Mouse (Mus musculus) left cerebral cortex, postnatal 10 days (tissue): ENCODE measurements around the gene Shisa5. TPM values are rescaled to one million over a fixed set of nuclear protein-coding genes. Genes with fewer than 3 reads are reported as not detected.
A peak's percentile ranks its signal among the peaks of the same experiment; 100 is the strongest.

Source experiments
- DNase-seq, 2 experiments: peaks; one replicate each; pipeline ENCODE4 v3.0.0; 2021 to 2022; ENCODE audit warnings: low spot score in 2 of 2, mixed read lengths in 1 of 2; ENCODE audit errors: extremely low spot score in 1 of 2
- intact Hi-C: fragments of 180-260 bp; cut with DNase I; formaldehyde crosslinking; loops from one replicate; pipeline ENCODE4 v1.15.1; 2025
- total RNA-seq, 2 experiments: library from RNA; stranded (reverse); gene quantifications; 2 replicates each; pipeline ENCODE4 v1.2.3; 2021

Gene Shisa5
- total RNA-seq, 2 experiments from 2014 or later = 46.2 to 56.7 TPM

DNA sequence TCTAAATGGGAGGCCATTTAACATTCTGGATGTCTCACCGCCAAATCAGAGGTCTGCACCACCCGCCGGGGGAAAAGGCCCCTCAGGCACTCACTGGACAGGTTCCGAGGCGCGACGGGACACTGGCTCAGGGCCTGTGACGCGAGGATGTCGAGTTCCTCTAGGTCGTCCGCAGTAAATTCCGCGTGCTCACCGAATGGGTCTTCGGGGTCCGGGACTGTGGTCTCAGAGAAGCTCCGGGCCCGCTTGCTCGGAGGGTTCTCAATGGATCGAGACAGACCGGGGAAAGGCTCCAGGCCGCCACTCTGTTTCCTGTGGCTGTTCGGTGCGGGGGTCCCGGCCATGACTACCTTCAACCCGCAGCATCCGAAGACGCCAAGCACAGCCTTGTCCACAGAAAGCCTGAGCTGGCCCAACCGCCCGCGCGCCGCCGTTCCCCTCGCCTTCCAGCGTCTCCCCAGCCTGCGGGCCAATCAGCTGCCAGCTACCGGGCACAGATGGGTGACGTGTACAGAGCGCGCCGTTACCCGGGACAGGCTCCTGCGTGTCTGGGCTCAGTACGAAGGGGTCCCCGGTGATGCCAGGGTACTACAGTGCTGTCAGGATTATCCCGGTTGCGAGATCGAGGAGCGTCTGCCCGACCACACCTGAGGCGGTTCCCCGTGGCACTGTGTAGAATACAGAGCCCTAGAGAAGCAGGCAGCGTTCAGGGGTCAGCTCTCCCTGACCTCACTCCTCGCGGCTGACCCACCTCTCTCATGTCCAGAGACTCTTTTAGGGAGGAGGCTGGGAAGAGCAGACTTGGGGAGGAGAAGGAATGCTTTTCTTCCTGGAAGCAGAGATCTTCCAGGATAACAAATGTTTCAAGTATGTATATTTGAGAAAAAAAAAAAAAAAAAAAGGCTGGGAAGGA is 35.6 kb downstream of the Shisa5 start, which contains the start of gene Atrip:
Atrip (minus strand) TSS at position 464 of the 913 bp plus-strand sequence.
- peak; percentile 94 to 95 for DNase-seq
- intact Hi-C loops = no loop called here

DNA sequence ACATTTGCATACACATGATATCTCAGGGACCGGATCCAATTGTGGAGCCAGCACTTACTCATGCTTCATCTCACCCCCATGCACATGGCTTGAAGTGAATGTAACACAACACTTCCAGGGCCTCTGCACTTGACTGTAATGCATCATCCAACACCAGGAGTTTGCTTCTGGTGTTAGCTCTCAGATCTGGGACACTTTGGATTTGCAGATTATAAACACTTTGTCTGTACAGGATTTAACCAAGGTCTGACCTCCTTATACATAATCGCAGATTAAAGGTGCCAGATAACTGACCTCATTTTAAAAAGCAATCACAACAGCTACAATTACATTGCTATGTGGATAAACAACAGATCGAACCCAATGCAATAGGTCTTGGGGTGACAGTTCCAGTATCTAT is 42.2 kb downstream of the Shisa5 start:
- intact Hi-C loops = no loop called here

DNA sequence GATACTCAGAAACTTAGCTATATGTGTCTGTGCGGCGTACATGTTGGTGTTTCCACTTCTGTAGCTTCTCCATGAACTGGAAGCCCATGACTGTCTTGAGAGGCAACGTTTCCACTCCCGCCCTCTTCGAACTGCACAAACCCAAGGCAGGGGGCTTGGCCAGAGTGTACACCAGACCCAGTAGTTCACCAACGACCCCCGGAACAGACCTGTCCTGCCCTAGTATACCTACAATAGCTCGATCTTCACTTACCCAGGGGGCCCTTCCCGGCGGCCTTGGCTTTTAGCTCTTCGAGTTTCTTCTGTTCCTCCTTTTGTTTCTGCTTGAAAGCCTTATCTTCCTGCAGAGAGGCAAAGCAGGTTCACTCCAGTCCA is 43.4 kb downstream of the Shisa5 start:
- DNase-seq = no peak
- intact Hi-C loops = no loop called here

More for the DNA sequence above, 42.2 kb downstream of the Shisa5 start:
- no peak for DNase-seq

DNA sequence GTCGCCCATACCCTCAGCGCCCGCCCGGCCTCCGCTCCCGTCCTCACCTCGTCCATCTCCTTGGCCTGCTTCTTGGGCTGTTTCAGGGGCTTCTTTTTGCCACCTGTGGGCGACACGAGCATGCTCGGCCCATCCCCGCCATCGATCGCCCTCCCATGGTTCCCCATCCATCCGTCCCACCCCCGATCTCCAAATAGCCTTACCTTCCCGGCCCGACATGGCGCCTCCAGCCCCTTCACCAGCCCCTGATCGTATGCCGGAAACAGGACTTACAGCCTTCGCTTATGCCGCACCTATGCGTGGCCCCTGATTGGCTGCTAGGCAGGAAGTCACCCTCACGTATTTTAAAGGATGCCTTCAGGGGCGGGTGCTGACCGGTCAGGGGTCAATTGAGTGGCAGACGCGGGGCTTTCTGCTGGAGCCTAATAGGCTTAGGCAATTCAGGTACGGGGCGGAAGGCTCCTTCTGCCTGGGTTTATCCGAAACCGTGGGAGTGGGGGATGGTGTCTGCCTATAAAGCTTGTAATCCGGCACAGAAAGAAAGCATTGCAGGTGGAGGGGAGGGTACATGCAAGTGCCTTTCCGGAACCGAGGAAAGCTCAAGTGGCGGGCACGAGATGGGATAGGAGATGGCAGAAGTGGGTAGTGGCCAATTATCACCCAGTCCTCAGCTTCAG is 43.9 kb downstream of the Shisa5 start, which contains the start of the genes Ccdc51 and Tma7:
Ccdc51 (plus strand) TSS at position 370 of the 677 bp plus-strand sequence.
Tma7 (minus strand) TSS at position 464 of the 677 bp plus-strand sequence.
- intact Hi-C loops = no loop called here
- peak; percentile 89 for DNase-seq

DNA sequence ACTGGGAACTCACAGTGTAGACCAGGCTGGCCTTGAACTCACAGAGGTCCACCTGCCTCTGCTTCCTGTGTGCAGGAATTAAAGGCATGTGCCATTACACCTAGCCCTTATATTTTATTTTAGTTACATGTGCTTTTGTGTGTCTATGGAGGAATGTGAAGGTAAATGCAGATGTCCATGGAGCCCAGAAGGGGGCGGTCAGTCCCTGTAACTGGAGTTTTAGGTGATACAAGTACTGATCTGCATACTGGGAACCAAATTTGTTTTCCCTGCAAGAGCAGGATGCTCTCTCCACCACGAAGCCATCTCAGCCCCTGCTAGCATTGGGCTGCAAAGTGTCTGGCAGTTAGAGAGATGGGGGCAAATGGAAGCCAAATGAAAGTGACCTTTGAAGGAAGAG is 46.6 kb downstream of the Shisa5 start:
- DNase-seq = no peak
- intact Hi-C loops = loop anchor here (5.0 kb wide), 1 partner anchor 777 kb away; no protein-coding TSS in a partner anchor

DNA sequence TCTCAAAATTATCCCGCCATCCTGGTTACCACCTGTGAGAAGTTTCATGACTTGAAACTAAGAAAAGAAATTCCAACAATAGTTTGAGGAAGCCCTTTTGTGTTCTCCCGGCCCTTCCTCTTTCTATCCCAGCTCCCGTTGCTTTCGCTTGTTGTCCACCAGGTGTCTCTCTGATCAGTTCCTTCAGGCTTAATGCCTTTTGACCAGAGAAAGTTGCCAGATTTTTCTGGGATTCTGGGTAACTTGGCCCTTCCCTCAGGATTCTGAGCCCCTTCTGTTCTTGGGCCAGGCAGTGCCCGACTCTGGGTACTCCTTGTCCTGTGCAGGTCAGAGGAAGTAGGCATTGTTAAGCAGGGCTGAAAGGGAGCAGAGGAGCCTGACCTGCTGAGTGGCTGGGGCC is 49.6 kb downstream of the Shisa5 start:
- DNase-seq = peak in 1 of 2 experiments; percentile 48
- intact Hi-C loops = loop anchor here (1.0 to 5.0 kb wide), 2 partner anchors 36 to 774 kb away; no protein-coding TSS in a partner anchor

DNA sequence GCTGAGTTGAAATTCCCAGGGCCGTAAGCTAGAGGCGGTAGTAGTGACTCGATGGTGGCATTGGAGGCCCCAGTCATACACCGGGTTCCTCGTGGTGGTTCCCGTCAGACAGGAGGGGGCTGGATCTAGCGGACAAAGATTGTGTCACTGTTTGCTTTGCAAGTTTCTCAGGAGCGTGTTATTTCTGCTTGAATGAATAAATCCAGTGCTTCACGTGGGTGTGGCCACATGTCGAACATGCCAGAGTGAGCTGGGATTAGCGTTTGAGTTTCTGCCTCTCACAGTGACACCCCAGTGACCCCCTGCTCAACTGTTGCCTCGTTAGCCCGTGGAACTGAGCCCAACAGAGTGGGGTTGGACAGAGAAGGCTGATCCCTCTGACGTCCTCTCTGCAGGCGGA is 52.1 kb downstream of the Shisa5 start:
- no peak for DNase-seq
- intact Hi-C loops = loop anchor here (10.0 kb wide), 1 partner anchor 744 kb away; the partner anchor contains the start of gene Nme6

DNA sequence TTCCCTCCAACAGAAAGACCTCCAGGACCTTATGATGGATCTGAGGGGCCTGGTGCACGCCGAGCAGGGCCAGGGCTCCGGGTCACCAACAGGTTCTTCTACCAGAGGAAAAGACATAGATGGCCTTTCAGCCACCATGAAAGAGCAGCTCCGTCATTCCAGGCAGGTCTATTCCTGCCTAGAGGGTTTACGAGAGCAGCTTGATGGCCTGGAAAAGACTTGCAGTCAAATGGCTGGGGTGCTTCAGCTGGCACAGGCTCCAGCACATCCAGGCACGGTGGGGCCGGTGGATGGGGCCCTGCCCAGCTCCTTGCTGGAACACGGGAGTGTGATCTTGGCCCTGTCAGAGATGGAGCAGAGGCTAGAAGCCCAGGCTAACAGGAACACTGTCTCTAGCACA is 53.4 kb downstream of the Shisa5 start:
- intact Hi-C loops = loop anchor here (10.0 kb wide), 1 partner anchor 743 kb away; the partner anchor contains the start of gene Nme6
- no peak for DNase-seq

DNA sequence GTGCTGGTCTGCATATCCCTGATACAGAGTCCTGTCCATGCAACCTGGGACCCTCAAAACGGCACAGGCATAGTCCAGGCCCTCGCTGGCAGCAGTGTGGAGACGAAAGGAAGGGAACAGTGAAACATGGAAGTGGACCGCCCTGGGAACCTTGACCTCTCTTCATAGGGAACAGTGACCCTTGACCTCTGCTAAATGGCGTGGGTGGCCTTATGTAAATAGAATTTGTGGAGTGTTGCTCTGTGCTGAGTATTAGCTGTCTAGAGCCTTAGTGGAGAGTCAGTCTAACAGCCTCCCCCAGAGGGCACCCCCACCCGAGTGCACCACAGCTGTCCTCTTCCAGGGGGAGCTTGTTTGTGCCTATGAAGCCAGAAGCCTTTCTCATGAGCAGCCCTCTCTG is 54.4 kb downstream of the Shisa5 start:
- intact Hi-C loops = loop anchor here (10.0 kb wide), 1 partner anchor 742 kb away; the partner anchor contains the start of gene Nme6
- no peak for DNase-seq

DNA sequence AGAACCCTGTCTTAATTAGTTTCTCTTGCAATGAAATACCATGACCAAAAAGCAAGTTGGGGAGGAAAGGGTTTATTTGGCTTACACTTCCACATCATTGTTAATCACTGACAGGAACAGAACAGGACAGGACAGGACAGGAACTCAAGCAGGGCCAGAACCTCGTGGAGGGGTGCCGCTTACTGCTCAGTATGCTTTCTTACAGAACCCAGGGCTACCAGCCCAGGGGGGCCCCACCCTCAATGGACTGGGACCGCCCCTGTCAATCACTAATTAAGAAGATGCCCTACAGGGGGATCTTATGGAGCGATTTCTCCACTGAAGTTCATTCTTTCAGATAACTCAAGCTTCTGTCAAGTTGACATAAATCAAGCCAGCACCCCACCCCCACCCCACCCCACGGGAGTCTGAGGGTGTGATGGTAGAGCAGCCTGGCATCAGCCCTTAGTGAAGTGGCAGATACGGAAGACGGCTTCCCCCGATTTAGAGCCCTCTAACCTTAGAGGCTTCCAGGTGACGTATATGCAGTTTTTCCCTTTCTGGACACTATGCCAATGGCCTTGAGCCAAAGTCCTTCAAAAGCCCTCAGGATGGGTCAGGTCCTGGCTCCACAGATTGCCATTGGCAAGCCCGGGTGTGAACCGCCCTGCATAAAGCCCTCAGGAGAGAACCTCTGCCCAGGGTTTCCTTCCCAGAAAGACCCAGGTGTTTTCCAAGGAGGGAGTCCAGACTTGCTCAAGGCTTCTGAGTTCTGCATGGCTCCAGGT is 55.6 kb downstream of the Shisa5 start:
- no peak for DNase-seq
- intact Hi-C loops = loop anchor here (10.0 kb wide), 1 partner anchor 741 kb away; the partner anchor contains the start of gene Nme6

DNA sequence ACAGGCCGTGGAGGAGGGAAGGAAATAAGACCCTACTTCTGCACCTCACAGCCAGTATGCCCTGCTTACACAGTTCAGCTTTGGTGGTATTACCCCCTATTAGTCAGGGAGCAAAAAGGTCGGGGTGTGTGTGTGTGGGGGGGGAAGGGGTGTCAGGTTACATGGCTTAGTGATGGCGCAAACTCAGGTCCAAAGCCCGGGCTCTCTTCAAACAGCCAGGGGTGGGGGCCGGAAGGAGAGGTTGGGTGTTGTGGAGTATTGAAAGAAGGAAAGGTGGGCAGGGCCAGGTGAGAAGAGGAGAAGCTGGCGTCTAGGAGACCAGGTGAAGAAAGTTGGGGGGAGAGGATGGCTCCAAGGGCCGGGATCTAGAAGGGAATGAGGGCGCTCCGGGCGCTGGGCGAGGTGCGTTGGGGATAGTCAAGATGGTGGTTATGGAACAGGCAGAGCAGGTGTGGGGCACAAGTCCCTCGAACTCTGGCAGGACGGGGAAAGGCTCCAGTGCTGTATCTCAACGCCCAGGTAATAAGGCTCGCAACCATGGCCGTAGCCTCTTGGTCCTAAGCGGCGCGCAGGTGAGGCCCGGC is 56.3 kb downstream of the Shisa5 start:
- no peak for DNase-seq
- intact Hi-C loops = loop anchor here (10.0 kb wide), 1 partner anchor 740 kb away; the partner anchor contains the start of gene Nme6

DNA sequence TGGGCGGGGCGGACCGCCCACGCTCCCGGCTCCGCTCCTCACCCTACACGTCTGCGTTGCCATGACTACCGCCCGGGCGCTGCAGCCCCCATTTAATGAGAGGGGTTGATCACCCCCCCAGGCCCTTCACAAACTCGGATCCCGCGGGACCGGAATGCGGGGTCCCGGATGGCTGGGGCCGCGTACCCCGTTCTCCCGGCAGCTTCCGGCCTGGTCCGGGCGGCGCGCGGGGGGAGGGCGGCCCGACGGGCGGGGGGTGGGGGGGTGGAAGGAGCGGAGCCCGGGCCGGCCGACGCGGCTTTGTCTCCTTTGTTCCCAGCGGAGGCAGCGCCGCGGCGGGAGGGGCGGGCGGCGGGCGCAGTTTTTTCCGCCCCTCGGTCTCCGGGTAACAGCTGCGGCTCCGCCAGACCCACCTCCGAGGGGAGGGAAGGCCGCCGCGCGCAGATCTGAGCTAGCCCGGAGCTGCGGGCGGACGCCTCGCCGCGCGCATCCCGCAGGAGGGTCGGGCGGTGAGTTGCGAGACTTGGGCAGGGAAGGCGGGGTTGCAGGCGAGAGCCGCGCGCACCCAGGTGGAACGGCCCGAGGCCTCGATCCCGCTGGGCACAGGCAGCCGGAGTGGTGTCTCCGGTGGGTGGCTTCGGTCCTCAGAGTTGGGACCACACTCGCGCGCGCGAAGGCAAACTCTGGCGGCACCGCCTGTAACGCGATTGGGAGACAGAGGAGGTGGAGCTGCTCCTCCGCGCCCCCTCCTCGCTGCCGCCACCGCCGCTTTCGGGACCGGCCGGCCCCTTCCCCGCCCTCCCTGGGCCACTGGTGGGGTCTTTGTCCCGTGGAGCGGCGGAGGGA is 57.0 kb downstream of the Shisa5 start, which contains the start of gene Plxnb1:
Plxnb1 (plus strand) TSS at position 253 of the 846 bp plus-strand sequence.
- intact Hi-C loops = loop anchor here (10.0 kb wide), 1 partner anchor 739 kb away; the partner anchor contains the start of gene Nme6
- peak; percentile 73 to 90 for DNase-seq

DNA sequence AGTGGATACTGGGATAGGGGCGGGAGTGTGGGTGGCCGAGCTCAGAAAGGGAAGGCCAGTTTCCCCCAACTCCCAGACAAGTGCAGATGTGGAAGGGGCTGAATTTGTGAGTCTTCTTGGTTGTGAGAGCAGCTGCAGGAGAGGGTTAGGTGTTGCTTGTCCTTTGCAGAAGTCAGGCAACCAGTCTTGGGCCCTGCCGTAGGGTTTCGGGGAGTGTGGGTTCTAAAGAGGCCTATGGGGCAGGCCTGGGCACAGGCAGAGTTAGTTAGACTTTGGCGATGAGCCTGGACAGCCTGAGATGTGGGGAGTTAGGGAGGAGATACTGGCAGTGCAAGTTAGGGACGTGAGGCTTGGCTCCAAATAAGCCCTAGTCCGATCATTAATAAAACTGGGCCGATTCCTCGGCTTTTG is 57.9 kb downstream of the Shisa5 start:
- DNase-seq = peak; percentile 31 to 33
- intact Hi-C loops = loop anchor here (10.0 kb wide), 1 partner anchor 739 kb away; the partner anchor contains the start of gene Nme6

DNA sequence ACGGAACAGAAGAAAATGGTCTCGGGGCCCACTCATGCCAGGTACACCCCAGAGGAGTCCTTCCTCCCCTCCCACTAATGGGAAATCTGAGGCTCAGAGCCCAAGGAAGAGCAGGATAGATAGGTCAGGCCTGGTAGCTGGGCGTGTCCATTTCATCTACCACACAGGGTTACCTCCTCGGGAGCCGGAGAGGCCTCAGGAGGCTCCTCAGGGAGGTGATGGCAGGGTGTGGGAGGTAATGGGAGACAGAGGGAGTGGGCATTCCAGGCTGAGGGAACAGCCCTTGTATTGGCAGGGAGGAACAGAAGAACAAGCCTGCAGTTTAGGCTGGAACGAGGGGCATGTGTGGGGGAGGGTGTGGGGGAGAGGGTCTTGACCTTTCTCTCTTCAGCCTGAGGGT is 58.5 kb downstream of the Shisa5 start:
- no peak for DNase-seq
- intact Hi-C loops = loop anchor here (10.0 kb wide), 1 partner anchor 738 kb away; the partner anchor contains the start of gene Nme6

DNA sequence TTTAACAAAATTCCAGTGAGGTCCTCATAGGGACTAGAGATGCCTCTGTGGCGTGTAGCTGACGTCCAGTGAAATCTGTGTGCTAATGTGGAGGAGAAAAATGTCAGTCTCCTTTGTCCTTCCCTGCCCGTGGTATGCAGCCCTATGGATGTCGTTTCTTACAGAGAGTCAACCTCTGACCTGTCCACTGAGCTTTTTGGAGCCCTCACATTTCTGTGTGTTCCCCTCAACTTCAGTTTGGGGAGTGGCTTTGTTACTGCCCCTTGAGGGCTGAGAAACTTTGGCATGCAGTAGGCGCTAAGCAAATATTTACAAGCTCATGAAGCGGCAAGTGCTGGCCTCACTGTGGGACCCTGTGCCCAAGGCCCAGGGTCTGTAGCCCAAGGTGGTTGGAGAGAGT is 58.9 kb downstream of the Shisa5 start:
- intact Hi-C loops = loop anchor here (10.0 kb wide), 1 partner anchor 738 kb away; the partner anchor contains the start of gene Nme6
- no peak for DNase-seq

DNA sequence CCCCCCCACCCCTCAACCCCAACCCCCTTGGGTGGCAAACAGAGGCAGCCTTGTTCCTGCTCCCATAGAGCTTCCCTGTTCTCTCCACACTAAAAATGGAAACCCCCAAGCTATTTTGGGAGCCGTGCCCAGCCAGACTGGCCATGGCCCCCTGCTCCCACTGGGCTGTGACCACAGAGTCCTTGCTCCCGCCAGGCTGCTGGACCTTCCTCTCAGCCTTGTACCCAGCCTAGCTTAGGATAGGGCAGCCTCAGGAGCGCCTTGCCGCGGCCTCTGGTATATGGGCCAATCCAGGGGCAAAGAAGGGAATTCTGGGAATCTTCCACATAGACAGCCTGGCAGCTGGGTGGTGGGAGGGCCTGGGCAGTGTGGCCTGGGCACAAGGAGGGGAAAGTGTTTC is 59.5 kb downstream of the Shisa5 start:
- DNase-seq = peak; percentile 78 to 83
- intact Hi-C loops = loop anchor here (10.0 kb wide), 1 partner anchor 737 kb away; the partner anchor contains the start of gene Nme6

DNA sequence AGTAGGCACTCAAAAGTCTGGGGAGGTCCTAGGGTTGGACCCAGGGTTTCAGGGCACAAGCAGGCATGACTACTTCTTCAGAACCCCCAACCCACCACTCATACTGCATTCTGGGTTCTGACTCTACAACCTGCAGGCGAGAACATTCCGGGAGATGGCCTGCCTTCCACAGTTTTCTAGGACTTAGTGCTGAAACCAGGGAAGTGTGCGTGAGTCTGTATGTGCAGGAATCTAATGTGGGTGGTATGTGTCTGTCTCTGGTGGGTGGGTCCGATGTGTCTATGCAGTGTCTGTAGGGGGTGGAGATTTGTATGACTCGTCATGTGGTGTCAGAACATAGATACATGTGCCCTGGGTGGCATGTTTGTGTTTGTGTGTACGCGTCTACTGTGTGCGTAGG is 60.0 kb downstream of the Shisa5 start:
- peak in 1 of 2 experiments; percentile 16 for DNase-seq
- intact Hi-C loops = loop anchor here (10.0 kb wide), 1 partner anchor 736 kb away; the partner anchor contains the start of gene Nme6
